In genomic region chr5:64580786-64581445, GRCm38 (mm10) we compare ENCODE assay signal across 9 mouse cellular contexts.
A peak's percentile ranks its signal among the peaks of the same experiment; 100 is the strongest.
DNase-seq lines count a peak whose midpoint lies in the region; ATAC-seq and TF ChIP-seq lines count a peak whose summit lies in the region.
"Had no signal": no experiment of that assay in that cellular context is flagged by ENCODE, and none has a peak within 500 bp of the region (broad histone marks: within the 10 kb centered on the region; RNA-seq: fewer than 3 reads in every experiment).

No protein-coding gene starts in this region.

- no peaks in the 10 kb centered on the region for H3K9me3 ChIP-seq in embryonic facial prominence, embryonic 10.5 days
- H3K9me3 ChIP-seq in heart, postnatal 0 days (replicated peaks; ENCODE audit: control insufficient read depth, low read length): no peaks in the 10 kb centered on the region
- H3K9me3 ChIP-seq: embryonic facial prominence, embryonic 13.5 days; neural tube, embryonic 12.5 days had no signal

- H3K27me3 ChIP-seq in embryonic facial prominence, embryonic 10.5 days (replicated peaks; ENCODE audit: low read depth, poor library complexity, severe bottlenecking): no peaks in the 10 kb centered on the region
- no peaks in the 10 kb centered on the region for H3K27me3 ChIP-seq in heart, postnatal 0 days (ENCODE audit: control insufficient read depth, insufficient read depth, low read length)
- H3K27me3 ChIP-seq: embryonic facial prominence, embryonic 13.5 days; neural tube, embryonic 12.5 days had no signal

- no peaks in the 10 kb centered on the region for H3K36me3 ChIP-seq in embryonic facial prominence, embryonic 10.5 days (replicated peaks)
- H3K36me3 ChIP-seq in heart, postnatal 0 days (replicated peaks; ENCODE audit: control insufficient read depth, insufficient read depth, low read length): no peaks in the 10 kb centered on the region
- H3K36me3 ChIP-seq: embryonic facial prominence, embryonic 13.5 days; neural tube, embryonic 12.5 days had no signal

- no peak overlapping the region for H3K9ac ChIP-seq in heart, postnatal 0 days (replicated peaks; ENCODE audit: low read depth, low read length)
- H3K9ac ChIP-seq: embryonic facial prominence, embryonic 13.5 days; neural tube, embryonic 12.5 days had no signal

- peak overlapping the region; percentile 62; the same call in 1 of the 2 replicates for H3K27ac ChIP-seq in embryonic facial prominence, embryonic 10.5 days (replicated peaks)
- peak overlapping the region; percentile 74 for H3K27ac ChIP-seq in heart, postnatal 0 days (ENCODE audit: low read depth)
- H3K27ac ChIP-seq: neural tube, embryonic 12.5 days had no signal

- no peak for TF ChIP-seq EP300 in heart, postnatal 0 days (IDR thresholded peaks at IDR 0.05; ENCODE audit: low read depth)

- 91% methylated on average over 6 of the region's 6 CpGs for WGBS in embryonic facial prominence, embryonic 10.5 days
- WGBS in heart, postnatal 0 days: 66% methylated on average over 6 of the region's 6 CpGs

- no peak for TF ChIP-seq CTCF in heart, postnatal 0 days (IDR thresholded peaks at IDR 0.05; ENCODE audit: low read depth)

- ATAC-seq in heart, postnatal 0 days (ENCODE audit: insufficient read depth, low read depth): peak; percentile 40
- ATAC-seq in megakaryocyte-erythroid progenitor cell, adult 5-6 weeks (replicated peaks; ENCODE audit: low FRiP score, low TSS enrichment, poor library complexity, severe bottlenecking): peak; percentile 43

- DNase-seq in kidney, postnatal 4 days: peak; percentile 23 to 59
- DNase-seq in kidney, postnatal 14 days: no peak
- DNase-seq in embryonic facial prominence, embryonic 10.5 days (ENCODE audit: low spot score): no peak
- DNase-seq in heart, postnatal 0 days (ENCODE audit: low spot score): peak; percentile 27
- DNase-seq in cerebellum, postnatal 25 days: no peak
- DNase-seq in right cerebral cortex, adult 18-20 months: no peak

- peaks cover 62% of the 10 kb centered on the region for H3K4me1 ChIP-seq in embryonic facial prominence, embryonic 10.5 days
- H3K4me1 ChIP-seq in heart, postnatal 0 days (ENCODE audit: control insufficient read depth, insufficient read depth): peaks cover 16% of the 10 kb centered on the region

- H3K4me3 ChIP-seq in embryonic facial prominence, embryonic 10.5 days: no peak overlapping the region
- H3K4me3 ChIP-seq in heart, postnatal 0 days (ENCODE audit: low read depth, low read length): no peak overlapping the region
- H3K4me3 ChIP-seq: embryonic facial prominence, embryonic 13.5 days; neural tube, embryonic 12.5 days had no signal

- no peak overlapping the region for H3K4me2 ChIP-seq in heart, postnatal 0 days (ENCODE audit: low read depth, low read length)

Comparison
In these comparisons a context has a peak if more than half of its experiments do, and no peak if none do; other contexts are left out.
1. DNase-seq: peak in kidney, postnatal 4 days (2 of 2) and heart, postnatal 0 days (single experiment); none in kidney, postnatal 14 days (single experiment), embryonic facial prominence, embryonic 10.5 days (single experiment), cerebellum, postnatal 25 days (0 of 2) and right cerebral cortex, adult 18-20 months (single experiment).